Mouse (Mus musculus) forebrain, embryonic 16.5 days (tissue): ENCODE data around the gene Slc6a9. TPM values are rescaled to one million over a fixed set of nuclear protein-coding genes. Genes with fewer than 3 reads are reported as not detected.

Experiments
- ATAC-seq: fragments of 200-750 bp; cut with Nextera tagmentation; 2 replicates; pipeline ENCODE4 v1.8.0; 2017; ENCODE audit warnings: mild to moderate bottlenecking, moderate library complexity
- H3K27ac ChIP-seq: fragments of 300-500 bp; sonication (generic); 2 replicates; pipeline ENCODE4 v1.5.1; 2014; ENCODE audit warnings: low read length, control low read depth
- H3K27me3 ChIP-seq: fragments of 300-500 bp; sonication (generic); replicated peaks from 2 replicates; pipeline ENCODE4 v1.6.1; 2014; ENCODE audit warnings: low read length; ENCODE audit not compliant: control insufficient read depth, insufficient read depth
- H3K36me3 ChIP-seq: fragments of 300-500 bp; sonication (generic); 2 replicates; pipeline ENCODE4 v1.6.1; 2014; ENCODE audit not compliant: control insufficient read depth, insufficient read depth
- H3K4me1 ChIP-seq: fragments of 300-500 bp; sonication (generic); replicated peaks from 2 replicates; pipeline ENCODE4 v1.6.1; 2014; ENCODE audit warnings: low read length; ENCODE audit not compliant: control insufficient read depth, insufficient read depth
- H3K4me2 ChIP-seq: fragments of 300-500 bp; sonication (generic); 2 replicates; pipeline ENCODE4 v1.6.1; 2014; ENCODE audit warnings: mild to moderate bottlenecking, low read length, control low read depth
- H3K4me3 ChIP-seq: fragments of 300-500 bp; sonication (generic); replicated peaks from 2 replicates; pipeline ENCODE4 v1.5.1; 2014; ENCODE audit warnings: mild to moderate bottlenecking, low read length, control low read depth
- H3K9ac ChIP-seq: fragments of 300-500 bp; sonication (generic); replicated peaks from 2 replicates; pipeline ENCODE4 v1.6.1; 2014; ENCODE audit warnings: low read depth, low read length, control low read depth
- H3K9me3 ChIP-seq: fragments of 300-500 bp; sonication (generic); 2 replicates; pipeline ENCODE4 v1.6.1; 2016; ENCODE audit warnings: low read length; ENCODE audit not compliant: control insufficient read depth
- WGBS: fragments of 180-500 bp; shearing (Covaris S2); extraction: QIAGEN DNeasy Blood & Tissue Kit; methylation state at CpG from one replicate; pipeline ENCODE4 v1.1.7; 2014; 5-methylcytosine and 5-hydroxymethylcytosine counted together
- polyA plus RNA-seq: library from polyadenylated mRNA; unstranded; fragments of >200 nt; fragmentation: Nextera tagmentation; extraction: Ambion mirVana; gene quantifications from 2 replicates; pipeline ENCODE4 v1.2.1, GENCODE M21; 2015

The Slc6a9 gene
- polyA plus RNA-seq, 1 experiment from 2014 or later: 16.2 TPM

GRCm38 (mm10) chr4:117849063-117849462 lies 14.8 kb downstream of the Slc6a9 start:
- Histone ChIP-seq H3K27ac (no peak overlapping the region), H3K9me3 (no peaks in the 10 kb centered on the region), H3K4me1 (no peaks in the 10 kb centered on the region; the same call in 1 of the 2 replicates), H3K9ac (no peak overlapping the region), H3K4me2 (no peak overlapping the region), H3K4me3 (no peak overlapping the region), H3K36me3 (no peaks in the 10 kb centered on the region), H3K27me3 (no peaks in the 10 kb centered on the region)
- ATAC-seq: 0 out of 2 replicates have a peak, but pooled peaks have one; percentile 20
- WGBS: 46% methylated on average over 17 of the region's 17 CpGs

GRCm38 (mm10) chr4:117849506-117849905 lies 15.2 kb downstream of the Slc6a9 start:
- no peaks in the 10 kb centered on the region for H3K27me3 ChIP-seq
- H3K4me1 ChIP-seq: no peaks in the 10 kb centered on the region; the same call in 1 of the 2 replicates
- peak; percentile 39; the same call in 1 of the 2 replicates for ATAC-seq
- no peak overlapping the region for H3K9ac ChIP-seq
- no peak overlapping the region for H3K27ac ChIP-seq
- H3K9me3 ChIP-seq: no peaks in the 10 kb centered on the region
- 10% methylated on average over 5 of the region's 5 CpGs for WGBS
- no peaks in the 10 kb centered on the region for H3K36me3 ChIP-seq
- no peak overlapping the region for H3K4me3 ChIP-seq
- H3K4me2 ChIP-seq: no peak overlapping the region

GRCm38 (mm10) chr4:117850176-117850575 lies 15.9 kb downstream of the Slc6a9 start:
- no peaks in the 10 kb centered on the region; the same call in 1 of the 2 replicates for H3K4me1 ChIP-seq
- H3K27ac ChIP-seq: no peak overlapping the region

GRCm38 (mm10) chr4:117850871-117851270 lies 16.6 kb downstream of the Slc6a9 start:
- Histone ChIP-seq H3K9me3 (no peaks in the 10 kb centered on the region), H3K4me3 (no peak overlapping the region), H3K27me3 (no peaks in the 10 kb centered on the region), H3K4me1 (no peaks in the 10 kb centered on the region; the same call in 1 of the 2 replicates), H3K4me2 (no peak overlapping the region), H3K9ac (0 out of 2 replicates have a peak overlapping the region, but pooled peaks have one; percentile 29), H3K36me3 (no peaks in the 10 kb centered on the region), H3K27ac (no peak overlapping the region)
- no peak for ATAC-seq
- WGBS: 83% methylated on average over 7 of the region's 7 CpGs

More at GRCm38 (mm10) chr4:117850176-117850575, 15.9 kb downstream of the Slc6a9 start:
- no peak overlapping the region for H3K4me2 ChIP-seq
- no peaks in the 10 kb centered on the region for H3K9me3 ChIP-seq
- no peak overlapping the region for H3K9ac ChIP-seq
- H3K4me3 ChIP-seq: no peak overlapping the region
- H3K27me3 ChIP-seq: no peaks in the 10 kb centered on the region
- H3K36me3 ChIP-seq: no peaks in the 10 kb centered on the region
- WGBS: 71% methylated on average over 7 of the region's 7 CpGs
- no peak for ATAC-seq

GRCm38 (mm10) chr4:117852152-117852868 lies 18.0 kb downstream of the Slc6a9 start:
- 88% methylated on average over 10 of the region's 10 CpGs for WGBS

GRCm38 (mm10) chr4:117855146-117855545 lies 20.8 kb downstream of the Slc6a9 start:
- WGBS: 61% methylated on average over 9 of the region's 9 CpGs
- Histone ChIP-seq H3K4me2 (no peak overlapping the region), H3K4me1 (no peaks in the 10 kb centered on the region), H3K27me3 (no peaks in the 10 kb centered on the region), H3K9ac (no peak overlapping the region), H3K9me3 (no peaks in the 10 kb centered on the region), H3K27ac (no peak overlapping the region), H3K4me3 (no peak overlapping the region), H3K36me3 (no peaks in the 10 kb centered on the region)
- no peak for ATAC-seq

More at GRCm38 (mm10) chr4:117852152-117852868, 18.0 kb downstream of the Slc6a9 start:
- Histone ChIP-seq H3K9ac (no peak overlapping the region), H3K4me2 (no peak overlapping the region), H3K27me3 (no peaks in the 10 kb centered on the region), H3K9me3 (no peaks in the 10 kb centered on the region), H3K4me3 (no peak overlapping the region), H3K27ac (no peak overlapping the region), H3K36me3 (no peaks in the 10 kb centered on the region), H3K4me1 (no peaks in the 10 kb centered on the region; the same call in 1 of the 2 replicates)
- ATAC-seq: no peak

GRCm38 (mm10) chr4:117858794-117859193 lies 24.5 kb downstream of the Slc6a9 start:
- Histone ChIP-seq H3K4me3 (no peak overlapping the region), H3K9ac (no peak overlapping the region), H3K36me3 (no peaks in the 10 kb centered on the region), H3K27me3 (no peaks in the 10 kb centered on the region), H3K27ac (no peak overlapping the region), H3K9me3 (no peaks in the 10 kb centered on the region), H3K4me1 (peaks cover 8% of the 10 kb centered on the region; the same call in 1 of the 2 replicates), H3K4me2 (no peak overlapping the region)
- WGBS: 71% methylated on average over 3 of the region's 3 CpGs
- ATAC-seq: no peak

GRCm38 (mm10) chr4:117860570-117860969 lies 26.3 kb downstream of the Slc6a9 start:
- Histone ChIP-seq H3K4me3 (no peak overlapping the region), H3K27me3 (no peaks in the 10 kb centered on the region), H3K9ac (no peak overlapping the region), H3K4me2 (no peak overlapping the region), H3K4me1 (peaks cover 8% of the 10 kb centered on the region; the same call in 1 of the 2 replicates), H3K9me3 (no peaks in the 10 kb centered on the region), H3K27ac (no peak overlapping the region), H3K36me3 (no peaks in the 10 kb centered on the region)
- ATAC-seq: no peak
- WGBS: 70% methylated on average over 9 of the region's 9 CpGs

- Histone ChIP-seq H3K9me3 (no peaks in the 10 kb centered on the region), H3K27ac (no peak overlapping the region), H3K4me3 (no peak overlapping the region), H3K4me1 (peaks cover 12% of the 10 kb centered on the region), H3K4me2 (no peak overlapping the region), H3K36me3 (no peaks in the 10 kb centered on the region), H3K27me3 (0 out of 2 replicates have a peak, but pooled peaks cover 2% of the 10 kb centered on the region), H3K9ac (no peak overlapping the region)
- WGBS: 29% methylated on average over 4 of the region's 4 CpGs
- ATAC-seq: peak; percentile 94
These were observed 28.5 kb downstream of the Slc6a9 start for GRCm38 (mm10) chr4:117862823-117863222.
